Mouse (Mus musculus) monocyte, adult 5-6 weeks (primary cell): Measurements from ENCODE around the gene Pbld2. TPM values are rescaled to one million over a fixed set of nuclear protein-coding genes. Genes with fewer than 3 reads are reported as not detected.

Experiments
- ATAC-seq: fragments of 153-309, 156-312 bp; replicated peaks from 2 replicates; pipeline ENCODE4 v1.8.0; 2017; ENCODE audit warnings: mild to moderate bottlenecking; ENCODE audit not compliant: low TSS enrichment, insufficient number of reproducible peaks, severe bottlenecking, poor library complexity, low FRiP score
- total RNA-seq: library from RNA; stranded (forward); fragments of 200-1000, 200-491, 200-594 nt; gene quantifications from 3 replicates; pipeline ENCODE4 v1.2.3, GENCODE M21; 2017

Gene Pbld2
- total RNA-seq, 1 experiment from 2014 or later, result not detected

- no peak for ATAC-seq
Measured at GRCm38 (mm10) chr10:63054586-63054985, 30.5 kb downstream of the Pbld2 start.

- no peak for ATAC-seq
Measured at GRCm38 (mm10) chr10:63056966-63057750, 33.0 kb downstream of the Pbld2 start.

GRCm38 (mm10) chr10:63059862-63060261, 35.7 kb downstream of the Pbld2 start, which contains the start of gene Pbld1:
Pbld1 (plus strand) TSS chr10:63060162.
- ATAC-seq, result no peak

- ATAC-seq, result no peak
Measured at GRCm38 (mm10) chr10:63060406-63060805, 36.3 kb downstream of the Pbld2 start.

GRCm38 (mm10) chr10:63061266-63061665, 37.2 kb downstream of the Pbld2 start:
- ATAC-seq, result no peak

- no peak for ATAC-seq
Measured at GRCm38 (mm10) chr10:63062696-63063095, 38.6 kb downstream of the Pbld2 start.

GRCm38 (mm10) chr10:63063365-63063764, 39.2 kb downstream of the Pbld2 start:
- no peak for ATAC-seq

GRCm38 (mm10) chr10:63064516-63064915, 40.4 kb downstream of the Pbld2 start:
- ATAC-seq, result no peak

GRCm38 (mm10) chr10:63065561-63065960, 41.4 kb downstream of the Pbld2 start:
- ATAC-seq, result no peak

- no peak; the same call in 1 of the 2 replicates for ATAC-seq
Measured at GRCm38 (mm10) chr10:63065988-63066387, 41.9 kb downstream of the Pbld2 start.

GRCm38 (mm10) chr10:63086304-63086703, 62.2 kb downstream of the Pbld2 start:
- ATAC-seq, result no peak

- no peak for ATAC-seq
Measured at GRCm38 (mm10) chr10:63089103-63089757, 65.1 kb downstream of the Pbld2 start.

GRCm38 (mm10) chr10:63089758-63090571, 65.8 kb downstream of the Pbld2 start:
- ATAC-seq, result no peak

- no peak for ATAC-seq
Measured at GRCm38 (mm10) chr10:63091915-63092314, 67.8 kb downstream of the Pbld2 start.

- no peak for ATAC-seq
Measured at GRCm38 (mm10) chr10:63092616-63093550, 68.8 kb downstream of the Pbld2 start.

- ATAC-seq, result no peak
Measured at GRCm38 (mm10) chr10:63096757-63097156, 72.6 kb downstream of the Pbld2 start.

- ATAC-seq, result no peak
Measured at GRCm38 (mm10) chr10:63098191-63098590, 74.1 kb downstream of the Pbld2 start.

GRCm38 (mm10) chr10:63099521-63099920, 75.4 kb downstream of the Pbld2 start, which contains the start of gene Atoh7:
Atoh7 (plus strand) TSS chr10:63099651.
- ATAC-seq, result no peak
